Mouse (Mus musculus) C2C12 (cell line): ENCODE results near the gene Cd2bp2. TPM values are rescaled to one million over a fixed set of nuclear protein-coding genes. Genes with fewer than 3 reads are reported as not detected.

ENCODE experiments used
- H3K27me3 ChIP-seq: one replicate; pipeline ENCODE4 v1.6.1; 2011; ENCODE audit not compliant: control insufficient read depth, insufficient read depth, insufficient read length
- H3K36me3 ChIP-seq: one replicate; pipeline ENCODE4 v1.6.1; 2011; ENCODE audit not compliant: control insufficient read depth, insufficient read depth
- H3K4me3 ChIP-seq: one replicate; pipeline ENCODE4 v1.5.1; 2011; ENCODE audit warnings: mild to moderate bottlenecking, control low read depth; ENCODE audit not compliant: poor library complexity, insufficient read depth, severe bottlenecking
- H3K79me2 ChIP-seq: one replicate; pipeline ENCODE4 v1.6.1; 2011; ENCODE audit not compliant: control insufficient read depth, insufficient read depth
- H3K79me3 ChIP-seq: one replicate; pipeline ENCODE4 v1.6.1; 2011; ENCODE audit warnings: low read depth, control low read depth
- H3ac ChIP-seq: one replicate; pipeline ENCODE3; 2011; ENCODE audit warnings: low read depth; ENCODE audit not compliant: control insufficient read depth, insufficient read length
- CEBPB ChIP-seq: IDR thresholded peaks from one replicate; pipeline ENCODE4 v1.6.1; 2011; ENCODE audit warnings: low read depth, mild to moderate bottlenecking, control low read depth, moderate library complexity
- CTCF ChIP-seq: IDR thresholded peaks from one replicate; pipeline ENCODE4 v1.5.1; 2011; ENCODE audit not compliant: control insufficient read depth, insufficient read depth, insufficient read length
- FOSL1 ChIP-seq: IDR thresholded peaks from one replicate; pipeline ENCODE4 v1.8.0; 2011; ENCODE audit warnings: mild to moderate bottlenecking, low read length; ENCODE audit not compliant: poor library complexity, insufficient read depth, severe bottlenecking
- MAX ChIP-seq: IDR thresholded peaks from one replicate; pipeline ENCODE4 v1.6.1; 2011; ENCODE audit warnings: mild to moderate bottlenecking, control low read depth
- MYOD1 ChIP-seq: IDR thresholded peaks from one replicate; pipeline ENCODE4 v1.6.1; 2011; ENCODE audit warnings: low read depth; ENCODE audit not compliant: control insufficient read depth, insufficient read length
- MYOG ChIP-seq: IDR thresholded peaks from one replicate; pipeline ENCODE4 v1.6.1; 2011; ENCODE audit not compliant: control insufficient read depth, insufficient read length; ENCODE audit errors: extremely low read depth
- USF1 ChIP-seq: IDR thresholded peaks from one replicate; pipeline ENCODE4 v1.6.1; 2011; ENCODE audit warnings: low read depth, mild to moderate bottlenecking, control low read depth, moderate library complexity
- polyA plus RNA-seq: library from polyadenylated mRNA; unstranded; fragments of >200 nt; fragmentation: generic; extraction: Trizol; gene quantifications from one replicate; pipeline ENCODE4 v1.2.1, GENCODE M21; 2012; ENCODE audit warnings: missing spikeins

Cd2bp2 gene
- polyA plus RNA-seq, 1 experiment, result 56.2 TPM

DNA sequence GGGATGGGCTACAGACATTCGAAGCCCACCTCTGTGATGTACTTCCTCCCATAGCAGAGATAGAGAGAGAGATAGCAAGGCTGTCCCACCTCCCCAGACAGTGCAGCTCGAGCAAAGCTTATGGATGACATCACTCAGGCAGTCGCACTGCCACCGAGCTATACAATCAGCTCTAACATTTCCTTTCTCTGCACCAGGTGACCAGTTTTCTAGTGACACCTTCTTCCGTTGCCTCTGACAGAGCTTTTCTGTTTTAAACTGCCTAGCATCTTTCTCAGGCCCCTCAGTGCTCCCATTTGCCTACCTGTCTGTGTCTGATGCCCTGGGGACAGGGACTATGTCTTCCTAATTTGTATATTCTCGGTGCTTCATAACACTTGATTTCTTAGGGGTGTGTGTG, 24.6 kb upstream of the Cd2bp2 start:
- no peak overlapping the region for H3ac ChIP-seq
- no peaks in the 10 kb centered on the region for H3K79me3 ChIP-seq
- H3K79me2 ChIP-seq, result no peaks in the 10 kb centered on the region
- TF ChIP-seq MYOG (no peak), FOSL1 (no peak)
- no peak overlapping the region for H3K4me3 ChIP-seq
- no peaks in the 10 kb centered on the region for H3K36me3 ChIP-seq
- no peaks in the 10 kb centered on the region for H3K27me3 ChIP-seq

DNA sequence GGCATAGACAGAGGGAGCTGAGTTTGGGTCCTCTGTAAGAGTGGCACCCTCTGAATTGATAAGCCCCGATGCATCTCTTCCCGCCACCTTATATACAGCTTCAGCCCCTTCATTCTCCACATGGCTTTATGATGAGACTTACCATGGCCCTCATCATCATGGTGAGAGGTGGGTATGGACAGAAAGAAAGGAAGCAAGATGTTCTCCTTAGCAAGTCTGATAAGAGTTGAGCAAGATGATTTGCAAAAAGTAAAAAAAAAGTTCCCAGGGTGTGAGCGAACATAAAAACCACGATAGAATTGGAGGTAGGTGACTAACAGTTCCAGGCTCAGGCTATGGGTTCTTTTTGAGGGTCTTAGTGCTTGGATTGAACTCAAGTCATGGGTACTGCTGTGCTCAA, 22.8 kb upstream of the Cd2bp2 start:
- H3K27me3 ChIP-seq, result no peaks in the 10 kb centered on the region
- H3K4me3 ChIP-seq, result no peak overlapping the region

DNA sequence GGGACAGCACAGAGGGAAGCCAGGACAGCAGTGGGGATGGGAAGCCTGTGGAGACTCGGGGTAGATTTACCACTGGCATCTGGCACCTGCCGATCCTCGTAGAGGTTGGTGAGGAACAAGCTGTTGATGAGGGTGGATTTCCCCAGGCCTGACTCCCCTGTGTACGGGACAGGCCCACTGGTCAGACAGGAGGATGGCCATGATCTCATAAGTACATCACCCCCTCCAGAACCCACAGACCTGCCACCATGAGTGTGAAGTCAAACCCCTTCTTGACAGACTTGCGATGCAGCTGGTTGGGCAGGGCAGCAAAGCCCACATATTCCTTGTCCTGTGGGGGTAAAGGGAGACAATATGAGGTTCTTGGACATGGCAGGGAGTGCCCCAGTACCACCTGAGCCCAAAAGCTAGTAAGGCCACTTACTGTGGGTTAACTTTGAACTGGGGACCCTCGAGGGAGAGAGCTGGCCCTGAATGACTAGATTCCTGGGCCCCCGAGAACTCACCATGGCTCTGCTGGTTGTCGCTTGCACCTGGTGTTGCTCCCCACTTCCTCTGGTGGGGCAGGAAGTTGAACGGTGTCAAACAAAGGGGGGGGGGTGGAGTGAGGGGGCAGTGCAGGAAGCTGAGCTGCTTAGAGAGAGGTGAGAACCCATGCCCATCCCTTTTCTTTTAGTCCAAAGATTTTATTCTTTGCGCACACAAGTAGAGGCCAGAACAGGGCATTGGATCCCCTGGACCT, 22.2 kb upstream of the Cd2bp2 start:
- Histone ChIP-seq H3K27me3 (no peaks in the 10 kb centered on the region), H3K79me2 (no peaks in the 10 kb centered on the region), H3K79me3 (no peaks in the 10 kb centered on the region), H3K4me3 (no peak overlapping the region), H3K36me3 (no peaks in the 10 kb centered on the region), H3ac (no peak overlapping the region)
- TF ChIP-seq MAX, result no peak
- no peak for TF ChIP-seq USF1
- TF ChIP-seq MYOD1, result no peak
- TF ChIP-seq MYOG, result no peak
- TF ChIP-seq CTCF, result no peak
- TF ChIP-seq FOSL1, result no peak
- TF ChIP-seq CEBPB, result no peak

More for the DNA sequence above, 22.8 kb upstream of the Cd2bp2 start:
- TF ChIP-seq MYOG (no peak), FOSL1 (no peak), MYOD1 (no peak), CTCF (no peak), MAX (no peak), USF1 (no peak), CEBPB (no peak)
- H3K79me3 ChIP-seq, result no peaks in the 10 kb centered on the region
- no peaks in the 10 kb centered on the region for H3K36me3 ChIP-seq
- H3K79me2 ChIP-seq, result no peaks in the 10 kb centered on the region
- H3ac ChIP-seq, result no peak overlapping the region

DNA sequence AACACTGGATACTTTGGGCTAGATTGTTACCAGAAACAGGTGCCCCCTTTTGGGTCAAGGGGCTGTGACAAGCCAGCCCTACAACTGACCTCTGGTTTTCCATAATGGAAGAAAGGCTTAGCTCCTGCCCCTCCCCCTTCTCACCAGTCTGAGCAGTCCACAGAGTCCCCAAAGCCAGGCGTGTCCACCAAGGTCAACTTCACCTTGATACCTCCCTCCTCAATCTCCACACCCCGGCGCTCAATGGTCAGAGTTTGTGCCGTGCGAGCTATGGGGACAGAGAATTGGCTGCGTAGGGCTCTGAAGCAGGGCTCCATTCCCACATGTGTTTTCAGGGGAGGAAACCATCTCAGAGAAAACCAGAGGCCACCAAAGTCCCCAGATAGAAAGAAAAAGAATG, 21.6 kb upstream of the Cd2bp2 start:
- TF ChIP-seq FOSL1 (no peak), CTCF (no peak), MYOG (no peak), MYOD1 (no peak), USF1 (no peak), CEBPB (no peak), MAX (no peak)
- no peak overlapping the region for H3ac ChIP-seq
- no peak overlapping the region for H3K4me3 ChIP-seq

GRCm38 (mm10) chr7:127216307-127216706, 20.5 kb upstream of the Cd2bp2 start:
- no peaks in the 10 kb centered on the region for H3K27me3 ChIP-seq
- H3K79me3 ChIP-seq, result no peaks in the 10 kb centered on the region
- H3K79me2 ChIP-seq, result no peaks in the 10 kb centered on the region
- H3K36me3 ChIP-seq, result no peaks in the 10 kb centered on the region
- H3K4me3 ChIP-seq, result no peak overlapping the region
- no peak for TF ChIP-seq MYOD1
- TF ChIP-seq CTCF, result no peak
- no peak for TF ChIP-seq MYOG
- no peak overlapping the region for H3ac ChIP-seq

More for the DNA sequence above, 21.6 kb upstream of the Cd2bp2 start:
- Histone ChIP-seq H3K79me3 (no peaks in the 10 kb centered on the region), H3K36me3 (no peaks in the 10 kb centered on the region), H3K27me3 (no peaks in the 10 kb centered on the region), H3K79me2 (no peaks in the 10 kb centered on the region)

GRCm38 (mm10) chr7:127214981-127215871, 19.4 kb upstream of the Cd2bp2 start:
- no peak overlapping the region for H3ac ChIP-seq
- no peaks in the 10 kb centered on the region for H3K36me3 ChIP-seq
- no peaks in the 10 kb centered on the region for H3K27me3 ChIP-seq
- H3K4me3 ChIP-seq, result no peak overlapping the region
- TF ChIP-seq USF1, result no peak
- no peak for TF ChIP-seq MYOD1
- no peak for TF ChIP-seq MYOG
- H3K79me2 ChIP-seq, result no peaks in the 10 kb centered on the region
- H3K79me3 ChIP-seq, result no peaks in the 10 kb centered on the region
